Mouse (Mus musculus): Measurements from ENCODE around the gene Tmem179b. TPM values are rescaled to one million over a fixed set of nuclear protein-coding genes. Genes with fewer than 3 reads are reported as not detected.
A peak's percentile ranks its signal among the peaks of the same experiment; 100 is the strongest.

Gene Tmem179b
- polyA plus RNA-seq, 1 experiment from 2014 or later = 32.4 TPM

DNA sequence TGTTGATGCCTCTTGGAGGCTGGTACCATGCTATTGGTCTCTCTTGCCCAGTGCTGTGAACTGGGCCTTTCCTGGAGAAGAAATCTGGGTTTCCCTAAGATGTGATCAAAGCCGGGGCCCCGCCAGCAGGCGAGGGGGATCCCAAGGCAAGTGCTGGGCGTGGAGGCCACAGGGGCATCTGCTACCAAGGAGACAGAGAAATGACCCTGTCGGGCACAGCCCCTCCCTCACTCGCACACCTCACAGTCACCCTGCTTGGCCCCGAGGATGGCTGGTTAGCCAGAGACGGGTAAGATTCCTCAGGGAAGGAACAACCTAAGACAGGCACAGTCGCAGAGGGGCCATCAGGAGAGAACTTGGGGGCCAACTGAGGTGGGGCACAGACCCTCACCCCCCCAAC is 8.7 kb downstream of the Tmem179b start:
- no peak overlapping the region for H3K4me3 ChIP-seq (replicated peaks; ENCODE audit: low read depth, low read length)
- no peak for ATAC-seq (ENCODE audit: low FRiP score, low TSS enrichment)
- peaks cover 7% of the 10 kb centered on the region; the same call in 1 of the 2 replicates for H3K9me3 ChIP-seq (ENCODE audit: control insufficient read depth, low read length)
- 98% methylated on average over 9 of the region's 9 CpGs for WGBS
- no peak overlapping the region for H3K9ac ChIP-seq (replicated peaks; ENCODE audit: low read length)
- DNase-seq = no peak
- no peak overlapping the region for H3K27ac ChIP-seq (replicated peaks; ENCODE audit: low read depth, low read length)
- peaks cover 85% of the 10 kb centered on the region for H3K36me3 ChIP-seq (ENCODE audit: control insufficient read depth, insufficient read depth, low read length)
- H3K27me3 ChIP-seq (ENCODE audit: control insufficient read depth, insufficient read depth, low read length) = no peaks in the 10 kb centered on the region
- H3K4me2 ChIP-seq (ENCODE audit: low read length) = no peak overlapping the region
- H3K4me1 ChIP-seq (ENCODE audit: control insufficient read depth, insufficient read depth, low read length) = 0 out of 2 replicates have a peak, but pooled peaks cover 3% of the 10 kb centered on the region

DNA sequence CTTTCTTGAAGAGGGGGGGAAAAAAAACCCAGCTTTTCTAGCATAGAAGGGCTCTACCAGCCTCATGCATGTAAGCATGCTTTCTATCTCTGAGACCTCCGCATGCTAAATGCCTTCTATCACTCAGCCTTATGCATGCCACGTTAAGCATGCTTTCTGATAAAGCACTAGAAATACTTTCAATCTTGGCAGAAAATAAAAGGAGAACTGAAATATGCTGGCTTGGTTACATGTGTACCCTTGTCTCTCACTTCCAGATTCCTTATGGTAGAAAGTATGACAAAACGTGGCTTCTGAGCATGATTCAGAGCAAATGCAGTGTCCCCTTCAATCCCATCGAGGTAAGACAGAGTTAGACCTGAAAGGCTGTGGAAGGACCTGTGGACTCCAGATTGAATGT is 11.0 kb downstream of the Tmem179b start:
- DNase-seq (no peak), ATAC-seq (ENCODE audit: low FRiP score, low TSS enrichment) (no peak)
- H3K9ac ChIP-seq (replicated peaks; ENCODE audit: low read length) = no peak overlapping the region
- H3K4me3 ChIP-seq (replicated peaks; ENCODE audit: low read depth, low read length) = no peak overlapping the region
- peaks cover 3% of the 10 kb centered on the region for H3K4me1 ChIP-seq (ENCODE audit: control insufficient read depth, insufficient read depth, low read length)
- no peaks in the 10 kb centered on the region for H3K27me3 ChIP-seq (ENCODE audit: control insufficient read depth, insufficient read depth, low read length)
- WGBS = 97% methylated on average over 4 of the region's 4 CpGs
- no peak overlapping the region for H3K27ac ChIP-seq (replicated peaks; ENCODE audit: low read depth, low read length)
- H3K36me3 ChIP-seq (ENCODE audit: control insufficient read depth, insufficient read depth, low read length) = peaks cover 62% of the 10 kb centered on the region
- H3K9me3 ChIP-seq (ENCODE audit: control insufficient read depth, low read length) = peaks cover 7% of the 10 kb centered on the region; the same call in 1 of the 2 replicates
- H3K4me2 ChIP-seq (ENCODE audit: low read length) = no peak overlapping the region

GRCm38 (mm10) chr19:8760757-8761156 is 13.5 kb downstream of the Tmem179b start:
- H3K9me3 ChIP-seq (ENCODE audit: control insufficient read depth, low read length) = peaks cover 7% of the 10 kb centered on the region; the same call in 1 of the 2 replicates
- H3K36me3 ChIP-seq (ENCODE audit: control insufficient read depth, insufficient read depth, low read length) = peaks cover 37% of the 10 kb centered on the region
- H3K4me3 ChIP-seq (replicated peaks; ENCODE audit: low read depth, low read length) = no peak overlapping the region
- DNase-seq = no peak
- peaks cover 16% of the 10 kb centered on the region for H3K4me1 ChIP-seq (ENCODE audit: control insufficient read depth, insufficient read depth, low read length)
- ATAC-seq (ENCODE audit: low FRiP score, low TSS enrichment) = no peak
- no peak overlapping the region for H3K9ac ChIP-seq (replicated peaks; ENCODE audit: low read length)
- no peak overlapping the region for H3K27ac ChIP-seq (replicated peaks; ENCODE audit: low read depth, low read length)
- H3K27me3 ChIP-seq (ENCODE audit: control insufficient read depth, insufficient read depth, low read length) = no peaks in the 10 kb centered on the region
- 92% methylated on average over 2 of the region's 2 CpGs for WGBS
- H3K4me2 ChIP-seq (ENCODE audit: low read length) = no peak overlapping the region

- no peak overlapping the region for H3K4me3 ChIP-seq (replicated peaks; ENCODE audit: low read depth, low read length)
- peak overlapping the region; percentile 84; the same call in 1 of the 2 replicates for H3K4me2 ChIP-seq (ENCODE audit: low read length)
Observed at GRCm38 (mm10) chr19:8758899-8759298, 15.4 kb downstream of the Tmem179b start.

GRCm38 (mm10) chr19:8757471-8757998 is 16.7 kb downstream of the Tmem179b start:
- 6% methylated on average over 14 of the region's 14 CpGs for WGBS

More at GRCm38 (mm10) chr19:8758899-8759298, 15.4 kb downstream of the Tmem179b start:
- ATAC-seq (ENCODE audit: low FRiP score, low TSS enrichment) = no peak
- Histone ChIP-seq H3K4me1 (ENCODE audit: control insufficient read depth, insufficient read depth, low read length) (peaks cover 16% of the 10 kb centered on the region), H3K9ac (replicated peaks; ENCODE audit: low read length) (no peak overlapping the region), H3K36me3 (ENCODE audit: control insufficient read depth, insufficient read depth, low read length) (peaks cover 35% of the 10 kb centered on the region), H3K27ac (replicated peaks; ENCODE audit: low read depth, low read length) (no peak overlapping the region), H3K9me3 (ENCODE audit: control insufficient read depth, low read length) (no peaks in the 10 kb centered on the region), H3K27me3 (ENCODE audit: control insufficient read depth, insufficient read depth, low read length) (no peaks in the 10 kb centered on the region)
- 94% methylated on average over 2 of the region's 2 CpGs for WGBS
- no peak for DNase-seq

DNA sequence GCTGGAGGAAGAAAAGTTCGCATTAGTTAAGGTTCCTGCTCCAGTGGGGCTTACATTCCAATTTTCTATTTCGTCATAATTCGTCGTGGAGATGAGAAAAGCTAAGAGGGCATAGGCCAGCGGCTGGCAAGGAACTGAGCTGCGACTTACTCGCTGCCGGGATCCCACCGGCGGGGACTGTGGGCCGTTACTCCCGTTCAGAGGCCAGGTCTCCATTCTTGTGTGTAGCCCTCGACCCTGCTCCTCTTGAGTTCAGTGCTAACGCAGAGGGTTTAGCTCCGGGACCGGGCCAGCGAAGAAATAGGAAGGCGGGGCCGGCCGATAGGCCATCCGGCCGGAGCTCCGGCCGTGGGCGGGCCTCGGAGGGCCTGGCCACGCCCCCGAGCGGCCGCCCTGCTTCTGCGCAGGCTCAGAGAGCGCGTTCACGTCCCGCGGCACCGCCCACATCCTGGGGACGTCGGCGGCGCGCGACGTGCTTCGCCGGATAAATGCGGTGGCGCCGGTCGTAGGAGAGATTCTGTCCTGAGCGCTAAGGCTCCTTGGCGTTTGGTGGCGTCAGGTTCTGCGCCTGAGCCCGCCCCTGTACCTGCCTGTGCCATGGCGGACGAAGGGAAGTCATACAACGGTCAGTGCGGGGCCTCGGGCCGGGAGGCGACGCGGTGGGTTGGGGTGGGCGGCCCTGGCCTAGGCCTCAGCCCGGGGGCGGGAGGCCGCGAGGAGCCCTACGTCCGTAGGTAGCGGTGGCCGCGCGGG is 17.5 kb downstream of the Tmem179b start, which contains the start of gene Nxf1:
Gene Nxf1, plus strand, starts transcription at position 439 of the 753 bp plus-strand sequence.
- no peaks in the 10 kb centered on the region for H3K9me3 ChIP-seq (ENCODE audit: control insufficient read depth, low read length)
- H3K27me3 ChIP-seq (ENCODE audit: control insufficient read depth, insufficient read depth, low read length) = no peaks in the 10 kb centered on the region
- peak within 1 kb of the TSS; percentile 87 for H3K27ac ChIP-seq (replicated peaks; ENCODE audit: low read depth, low read length)
- H3K4me3 ChIP-seq (replicated peaks; ENCODE audit: low read depth, low read length) = peak within 1 kb of the TSS; percentile 96
- ATAC-seq (ENCODE audit: low FRiP score, low TSS enrichment) (peak; percentile 95), DNase-seq (peak; percentile 98)
- WGBS = under 1% methylated on average over 75 of the region's 75 CpGs
- H3K9ac ChIP-seq (replicated peaks; ENCODE audit: low read length) = peak within 1 kb of the TSS; percentile 94
- H3K4me2 ChIP-seq (ENCODE audit: low read length) = peak within 1 kb of the TSS; percentile 84
- peaks cover 36% of the 10 kb centered on the region for H3K36me3 ChIP-seq (ENCODE audit: control insufficient read depth, insufficient read depth, low read length)
- peaks cover 16% of the 10 kb centered on the region for H3K4me1 ChIP-seq (ENCODE audit: control insufficient read depth, insufficient read depth, low read length)

More at GRCm38 (mm10) chr19:8757471-8757998, 16.7 kb downstream of the Tmem179b start:
- H3K4me2 ChIP-seq (ENCODE audit: low read length) = peak overlapping the region; percentile 84
- H3K36me3 ChIP-seq (ENCODE audit: control insufficient read depth, insufficient read depth, low read length) = peaks cover 34% of the 10 kb centered on the region
- DNase-seq = no peak
- H3K4me3 ChIP-seq (replicated peaks; ENCODE audit: low read depth, low read length) = peak overlapping the region; percentile 96
- no peaks in the 10 kb centered on the region for H3K27me3 ChIP-seq (ENCODE audit: control insufficient read depth, insufficient read depth, low read length)
- peaks cover 16% of the 10 kb centered on the region for H3K4me1 ChIP-seq (ENCODE audit: control insufficient read depth, insufficient read depth, low read length)
- H3K9ac ChIP-seq (replicated peaks; ENCODE audit: low read length) = peak overlapping the region; percentile 94
- no peak for ATAC-seq (ENCODE audit: low FRiP score, low TSS enrichment)
- H3K27ac ChIP-seq (replicated peaks; ENCODE audit: low read depth, low read length) = peak overlapping the region; percentile 87
- no peaks in the 10 kb centered on the region for H3K9me3 ChIP-seq (ENCODE audit: control insufficient read depth, low read length)

- H3K4me3 ChIP-seq (replicated peaks; ENCODE audit: low read depth, low read length) = peak overlapping the region; percentile 96; the same call in 1 of the 2 replicates
- DNase-seq = no peak
- H3K27ac ChIP-seq (replicated peaks; ENCODE audit: low read depth, low read length) = no peak overlapping the region
- H3K36me3 ChIP-seq (ENCODE audit: control insufficient read depth, insufficient read depth, low read length) = peaks cover 47% of the 10 kb centered on the region
- ATAC-seq (ENCODE audit: low FRiP score, low TSS enrichment) = no peak
- WGBS = 83% methylated on average over 3 of the region's 3 CpGs
- H3K4me1 ChIP-seq (ENCODE audit: control insufficient read depth, insufficient read depth, low read length) = peaks cover 16% of the 10 kb centered on the region
- H3K4me2 ChIP-seq (ENCODE audit: low read length) = peak overlapping the region; percentile 84
- H3K9me3 ChIP-seq (ENCODE audit: control insufficient read depth, low read length) = no peaks in the 10 kb centered on the region
- H3K27me3 ChIP-seq (ENCODE audit: control insufficient read depth, insufficient read depth, low read length) = no peaks in the 10 kb centered on the region
- H3K9ac ChIP-seq (replicated peaks; ENCODE audit: low read length) = no peak overlapping the region
Observed at GRCm38 (mm10) chr19:8755652-8756051, 18.6 kb downstream of the Tmem179b start.

DNA sequence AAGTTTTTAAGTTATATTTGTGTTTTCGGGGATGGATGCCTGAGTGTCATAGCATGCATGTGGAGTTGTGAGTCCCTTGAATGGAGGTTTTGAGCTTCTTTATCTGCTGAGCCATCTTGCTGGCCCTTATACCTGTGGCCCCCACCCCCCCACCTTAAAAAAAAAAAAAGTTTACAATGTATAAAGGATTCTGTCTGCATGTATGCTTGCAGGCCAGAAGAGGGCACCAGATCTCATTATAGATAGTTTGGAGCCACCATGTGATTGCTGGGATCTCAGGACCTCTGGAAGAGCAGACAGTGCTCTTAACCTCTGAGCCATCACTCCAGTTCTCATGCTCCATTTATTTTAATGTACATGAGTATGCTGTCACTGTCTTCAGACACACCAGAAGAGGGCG is 26.9 kb downstream of the Tmem179b start:
- H3K27me3 ChIP-seq (ENCODE audit: control insufficient read depth, insufficient read depth, low read length) = no peaks in the 10 kb centered on the region
- H3K4me2 ChIP-seq (ENCODE audit: low read length) = no peak overlapping the region
- H3K4me3 ChIP-seq (replicated peaks; ENCODE audit: low read depth, low read length) = no peak overlapping the region
- DNase-seq = peak; percentile 17
- 77% methylated on average over 2 of the region's 2 CpGs for WGBS
- H3K9ac ChIP-seq (replicated peaks; ENCODE audit: low read length) = no peak overlapping the region
- H3K27ac ChIP-seq (replicated peaks; ENCODE audit: low read depth, low read length) = no peak overlapping the region
- H3K4me1 ChIP-seq (ENCODE audit: control insufficient read depth, insufficient read depth, low read length) = peaks cover 4% of the 10 kb centered on the region; the same call in 1 of the 2 replicates
- peaks cover 87% of the 10 kb centered on the region for H3K36me3 ChIP-seq (ENCODE audit: control insufficient read depth, insufficient read depth, low read length)
- H3K9me3 ChIP-seq (ENCODE audit: control insufficient read depth, low read length) = no peaks in the 10 kb centered on the region
- no peak for ATAC-seq (ENCODE audit: low FRiP score, low TSS enrichment)
